Comparison of ENCODE assay signal across 30 mouse cellular contexts in genomic region chr17:44714116-44714515, GRCm38 (mm10).
A peak's percentile ranks its signal among the peaks of the same experiment; 100 is the strongest.
DNase-seq lines count a peak whose midpoint lies in the region; ATAC-seq and TF ChIP-seq lines count a peak whose summit lies in the region.
"Had no signal": no experiment of that assay in that cellular context is flagged by ENCODE, and none has a peak within 500 bp of the region (broad histone marks: within the 10 kb centered on the region; RNA-seq: fewer than 3 reads in every experiment).

No protein-coding gene starts in this region.

- intact Hi-C loops in left cerebral cortex, postnatal 25 days (cut with DNase I), result no loop called here

- no peaks in the 10 kb centered on the region for H3K36me3 ChIP-seq in lung, embryonic 14.5 days (ENCODE audit: insufficient read depth)
- H3K36me3 ChIP-seq: forebrain, embryonic 10.5 days; G1E; heart, embryonic 12.5 days; heart, embryonic 15.5 days; hindbrain, embryonic 10.5 days; hindbrain, embryonic 13.5 days had no signal

- no peaks in the 10 kb centered on the region for H3K9me3 ChIP-seq in lung, embryonic 14.5 days (ENCODE audit: low read depth, low read length)
- H3K9me3 ChIP-seq: embryonic facial prominence, embryonic 12.5 days; forebrain, embryonic 10.5 days; forebrain, embryonic 13.5 days; heart, embryonic 12.5 days; heart, embryonic 15.5 days; hindbrain, embryonic 10.5 days; hindbrain, embryonic 13.5 days had no signal

- peak overlapping the region; percentile 48; the same call in 1 of the 2 replicates for H3K27ac ChIP-seq in lung, embryonic 14.5 days (ENCODE audit: low read depth)
- H3K27ac ChIP-seq: embryonic facial prominence, embryonic 12.5 days; forebrain, embryonic 10.5 days; forebrain, embryonic 13.5 days; gastrocnemius, adult 2 months; heart, embryonic 15.5 days; hindbrain, embryonic 10.5 days; hindbrain, embryonic 13.5 days had no signal

- H3K4me1 ChIP-seq in lung, embryonic 14.5 days (ENCODE audit: insufficient read depth), result peaks cover 29% of the 10 kb centered on the region

- WGBS in lung, embryonic 14.5 days, result 54% methylated on average over 4 of the region's 4 CpGs

- TF ChIP-seq CTCF in lung, embryonic 14.5 days (IDR thresholded peaks at IDR 0.05; ENCODE audit: low read depth), result no peak

- DNase-seq in lung, embryonic 14.5 days, result no peak
- no peak for DNase-seq in lung, postnatal 25 days (ENCODE audit: low spot score)
- no peak for DNase-seq in left cerebral cortex, postnatal 25 days (ENCODE audit: low spot score in 2 of 2)
- DNase-seq in adrenal gland, adult 18-20 months (ENCODE audit: low spot score in 2 of 2), result no peak
- DNase-seq: adrenal gland, adult 8-10 months; adrenal gland, postnatal 25 days; B cell, adult 2 months; cerebellum, adult 11-12 months; cerebellum, adult 9-10 months; cerebellum, postnatal 14 days; forebrain, postnatal 0 days; gastrocnemius, adult 2 months; gastrocnemius, postnatal 14 days; heart, postnatal 10 days; heart, postnatal 36 days; kidney, adult 2 months had no signal

- ATAC-seq in lung, embryonic 14.5 days (ENCODE audit: insufficient read depth), result no peak
- ATAC-seq in activated CD4-positive, CD25-positive, alpha-beta regulatory T cell, adult 4 months, result peak; percentile 48
- peak; percentile 40 for ATAC-seq in inflammation-experienced regulatory T-cells, adult 6 months
- ATAC-seq: forebrain, embryonic 13.5 days; forebrain, postnatal 0 days; hindbrain, embryonic 16.5 days; intestine, postnatal 0 days; Patski had no signal

- H3K4me2 ChIP-seq in lung, embryonic 14.5 days, result no peak overlapping the region
- H3K4me2 ChIP-seq: embryonic facial prominence, embryonic 12.5 days; forebrain, embryonic 13.5 days; heart, embryonic 12.5 days; heart, embryonic 15.5 days; hindbrain, embryonic 13.5 days had no signal

- no peak overlapping the region for H3K4me3 ChIP-seq in lung, embryonic 14.5 days (ENCODE audit: low read depth, low read length)
- H3K4me3 ChIP-seq: embryonic facial prominence, embryonic 12.5 days; forebrain, embryonic 10.5 days; forebrain, embryonic 13.5 days; gastrocnemius, adult 2 months; heart, embryonic 12.5 days; heart, embryonic 15.5 days; hindbrain, embryonic 10.5 days; hindbrain, embryonic 13.5 days had no signal

- no peaks in the 10 kb centered on the region for H3K27me3 ChIP-seq in lung, embryonic 14.5 days (ENCODE audit: insufficient read depth, low read length)
- H3K27me3 ChIP-seq: CH12.LX; embryonic facial prominence, embryonic 12.5 days; forebrain, embryonic 13.5 days; heart, embryonic 12.5 days; heart, embryonic 15.5 days; hindbrain, embryonic 13.5 days; Patski had no signal

- no peak overlapping the region for H3K9ac ChIP-seq in lung, embryonic 14.5 days
- H3K9ac ChIP-seq: embryonic facial prominence, embryonic 12.5 days; forebrain, embryonic 13.5 days; forebrain, postnatal 0 days; heart, embryonic 12.5 days; heart, embryonic 15.5 days; hindbrain, embryonic 13.5 days had no signal
